Mouse (Mus musculus) small intestine, adult 2 months (tissue): ENCODE results near the gene Atxn2l. TPM values are rescaled to one million over a fixed set of nuclear protein-coding genes. Genes with fewer than 3 reads are reported as not detected.
A peak's percentile ranks its signal among the peaks of the same experiment; 100 is the strongest.

Experiments used
- H3K27ac ChIP-seq: fragments of 200-500 bp; 2 replicates; pipeline ENCODE4 v1.5.1; 2012; ENCODE audit warnings: low read depth, low read length, control low read depth, inconsistent platforms; ENCODE audit not compliant: insufficient read depth
- H3K27me3 ChIP-seq: fragments of 200-500 bp; 2 replicates; pipeline ENCODE4 v1.6.1; 2012; ENCODE audit warnings: mild to moderate bottlenecking, moderate library complexity, low read length, inconsistent platforms; ENCODE audit not compliant: control insufficient read depth, insufficient read depth
- H3K36me3 ChIP-seq: fragments of 200-500 bp; 2 replicates; pipeline ENCODE4 v1.6.1; 2012; ENCODE audit warnings: mild to moderate bottlenecking, low read length, control low read depth, inconsistent platforms; ENCODE audit not compliant: control insufficient read depth, insufficient read depth
- H3K4me1 ChIP-seq: fragments of 200-500 bp; 2 replicates; pipeline ENCODE4 v1.6.1; 2012; ENCODE audit warnings: low read length, inconsistent platforms, mixed read lengths; ENCODE audit not compliant: control insufficient read depth, insufficient read depth, insufficient read length
- H3K4me3 ChIP-seq: fragments of 200-500 bp; 2 replicates; pipeline ENCODE4 v1.5.1; 2012; ENCODE audit warnings: low read depth, mild to moderate bottlenecking, control low read depth, inconsistent platforms, low read length, moderate library complexity
- CTCF ChIP-seq: fragments of 200-500 bp; IDR thresholded peaks from 2 replicates; pipeline ENCODE4 v1.5.1; 2012; ENCODE audit warnings: low read depth, mild to moderate bottlenecking, control low read depth, inconsistent platforms, low read length, moderate library complexity, mixed read lengths; ENCODE audit not compliant: insufficient replicate concordance, insufficient read length; ENCODE audit errors: extremely low read depth
- POLR2A ChIP-seq: fragments of 200-500 bp; IDR thresholded peaks from 2 replicates; pipeline ENCODE4 v1.6.1; 2012; ENCODE audit warnings: low read depth, mild to moderate bottlenecking, control low read depth, inconsistent platforms, low read length, moderate library complexity
- WGBS: fragments of 180-500 bp; shearing (Covaris S2); methylation state at CpG from one replicate; pipeline ENCODE4 v1.1.7; 2018; 5-methylcytosine and 5-hydroxymethylcytosine counted together
- polyA plus RNA-seq: library from polyadenylated mRNA; depleted of rRNA; stranded (reverse); fragments of >200 nt; gene quantifications from 2 replicates; pipeline ENCODE4 v1.2.3, GENCODE M21; 2012

Gene Atxn2l
- polyA plus RNA-seq, 1 experiment: 301 TPM

- peaks cover 32% of the 10 kb centered on the region for H3K36me3 ChIP-seq
- no peaks in the 10 kb centered on the region for H3K27me3 ChIP-seq
- WGBS: under 1% methylated on average over 40 of the region's 40 CpGs
- H3K27ac ChIP-seq: peak overlapping the region; percentile 81
- H3K4me3 ChIP-seq: peak overlapping the region; percentile 86
- H3K4me1 ChIP-seq: no peaks in the 10 kb centered on the region
- TF ChIP-seq POLR2A (no peak), CTCF (no peak)
Measured at GRCm38 (mm10) chr7:126502751-126503150, 486 bp downstream of the Atxn2l start.

- no peaks in the 10 kb centered on the region for H3K27me3 ChIP-seq
- no peaks in the 10 kb centered on the region for H3K4me1 ChIP-seq
- peak overlapping the region; percentile 86 for H3K4me3 ChIP-seq
- H3K27ac ChIP-seq: peak overlapping the region; percentile 87
- TF ChIP-seq POLR2A: no peak; the same call in 1 of the 2 replicates
- no peak for TF ChIP-seq CTCF
- H3K36me3 ChIP-seq: peaks cover 38% of the 10 kb centered on the region
- WGBS: under 1% methylated on average over 55 of the region's 57 CpGs
Measured at GRCm38 (mm10) chr7:126502023-126502741, 1.1 kb downstream of the Atxn2l start.

GRCm38 (mm10) chr7:126501684-126502022, 1.6 kb downstream of the Atxn2l start:
- TF ChIP-seq POLR2A (no peak), CTCF (no peak)
- no peaks in the 10 kb centered on the region for H3K27me3 ChIP-seq
- H3K27ac ChIP-seq: peak overlapping the region; percentile 87
- no peaks in the 10 kb centered on the region for H3K4me1 ChIP-seq
- H3K4me3 ChIP-seq: peak overlapping the region; percentile 86
- 2% methylated on average over 9 of the region's 9 CpGs for WGBS
- peaks cover 43% of the 10 kb centered on the region for H3K36me3 ChIP-seq

- Histone ChIP-seq H3K27ac (no peak overlapping the region), H3K36me3 (peaks cover 63% of the 10 kb centered on the region), H3K4me3 (no peak overlapping the region), H3K4me1 (no peaks in the 10 kb centered on the region), H3K27me3 (no peaks in the 10 kb centered on the region)
- TF ChIP-seq POLR2A: no peak
- TF ChIP-seq CTCF: no peak
- WGBS: 92% methylated on average over 7 of the region's 7 CpGs
Measured at GRCm38 (mm10) chr7:126499416-126499815, 3.8 kb downstream of the Atxn2l start.

GRCm38 (mm10) chr7:126497966-126498365, 5.3 kb downstream of the Atxn2l start:
- H3K36me3 ChIP-seq: peaks cover 78% of the 10 kb centered on the region
- no peaks in the 10 kb centered on the region for H3K27me3 ChIP-seq
- TF ChIP-seq POLR2A (no peak), CTCF (no peak)
- H3K4me1 ChIP-seq: no peaks in the 10 kb centered on the region
- H3K4me3 ChIP-seq: no peak overlapping the region
- WGBS: 91% methylated on average over 12 of the region's 12 CpGs
- no peak overlapping the region for H3K27ac ChIP-seq

GRCm38 (mm10) chr7:126496475-126496874, 6.8 kb downstream of the Atxn2l start:
- H3K36me3 ChIP-seq: peaks cover 92% of the 10 kb centered on the region
- no peak overlapping the region for H3K27ac ChIP-seq
- no peaks in the 10 kb centered on the region for H3K27me3 ChIP-seq
- H3K4me1 ChIP-seq: no peaks in the 10 kb centered on the region
- 93% methylated on average over 5 of the region's 5 CpGs for WGBS
- TF ChIP-seq POLR2A (no peak), CTCF (no peak)
- H3K4me3 ChIP-seq: no peak overlapping the region

GRCm38 (mm10) chr7:126494120-126494519, 9.1 kb downstream of the Atxn2l start:
- no peak for TF ChIP-seq POLR2A
- no peak for TF ChIP-seq CTCF
- H3K27me3 ChIP-seq: no peaks in the 10 kb centered on the region
- H3K4me1 ChIP-seq: no peaks in the 10 kb centered on the region
- WGBS: 54% methylated on average over 6 of the region's 6 CpGs
- peaks cover 81% of the 10 kb centered on the region for H3K36me3 ChIP-seq
- H3K4me3 ChIP-seq: no peak overlapping the region
- no peak overlapping the region for H3K27ac ChIP-seq
